Mouse (Mus musculus) thymus, postnatal 4 days (tissue): ENCODE results near the gene Gm867.

Source experiments
- DNase-seq: peaks from one replicate; pipeline ENCODE4 v3.0.0; 2021

Gene Gm867

DNA sequence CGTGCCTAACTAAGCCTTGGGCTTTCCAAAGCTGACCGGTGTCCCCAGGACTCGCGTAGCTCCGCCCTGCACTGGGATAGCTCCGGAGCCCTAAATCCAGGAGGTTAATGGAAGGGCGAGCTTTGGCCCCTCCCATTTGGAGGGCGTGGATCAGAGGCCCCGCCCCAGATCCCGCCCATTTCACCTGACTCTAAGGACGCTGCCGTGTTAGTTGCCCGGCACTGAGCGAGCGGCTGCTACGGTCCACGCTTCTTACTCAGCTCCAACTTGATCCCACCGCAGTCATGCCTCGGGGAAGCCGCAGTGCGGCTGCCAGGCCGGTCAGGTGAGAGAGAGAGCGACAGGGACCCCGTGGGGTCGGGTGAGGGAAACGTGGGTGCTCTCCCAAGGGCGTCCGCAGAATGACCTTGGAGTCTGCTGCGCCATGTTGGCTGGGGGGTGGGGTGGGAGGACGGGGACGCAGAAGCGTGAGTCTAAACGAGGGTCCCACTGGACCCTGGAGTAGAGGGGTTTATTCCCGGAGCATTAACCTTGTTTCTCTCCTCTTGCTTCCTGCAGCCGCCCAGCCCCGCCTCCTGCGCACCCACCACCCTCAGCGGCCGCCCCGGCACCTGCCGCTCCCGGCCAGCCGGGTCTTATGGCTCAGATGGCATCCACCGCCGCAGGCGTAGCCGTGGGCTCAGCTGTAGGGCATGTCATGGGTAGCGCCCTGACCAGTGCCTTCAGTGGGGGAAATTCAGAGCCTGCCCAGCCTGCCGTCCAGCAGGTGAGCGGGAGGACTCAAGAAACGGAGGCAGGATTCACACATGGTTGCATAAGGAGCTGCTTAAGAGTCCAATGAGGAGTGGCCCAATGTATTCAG is 4.6 kb downstream of the Gm867 start, which contains the start of gene Mmp11:
TSS of gene Mmp11 (minus strand) at position 817 of the 862 bp plus-strand sequence.
- DNase-seq = peak; percentile 78

DNA sequence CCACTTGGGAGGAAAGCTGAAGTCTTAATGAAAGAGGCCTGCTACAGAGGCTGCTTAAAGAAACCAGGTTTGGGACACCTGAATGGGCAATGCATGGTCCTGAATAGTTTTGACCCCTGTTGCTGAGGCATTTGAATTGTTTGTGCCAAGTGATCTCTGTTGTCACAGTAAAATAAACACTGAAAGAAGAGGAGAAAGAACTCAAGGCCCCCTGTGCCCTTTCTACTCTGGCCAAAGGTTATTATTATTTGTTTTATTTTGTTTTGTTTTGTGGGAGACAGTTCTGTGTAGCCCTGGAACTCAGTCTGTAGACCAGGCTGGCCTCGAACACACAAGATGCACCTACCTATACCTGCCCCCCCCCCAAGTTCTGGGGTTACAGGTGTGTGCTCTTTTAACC is 5.5 kb downstream of the Gm867 start:
- no peak for DNase-seq

DNA sequence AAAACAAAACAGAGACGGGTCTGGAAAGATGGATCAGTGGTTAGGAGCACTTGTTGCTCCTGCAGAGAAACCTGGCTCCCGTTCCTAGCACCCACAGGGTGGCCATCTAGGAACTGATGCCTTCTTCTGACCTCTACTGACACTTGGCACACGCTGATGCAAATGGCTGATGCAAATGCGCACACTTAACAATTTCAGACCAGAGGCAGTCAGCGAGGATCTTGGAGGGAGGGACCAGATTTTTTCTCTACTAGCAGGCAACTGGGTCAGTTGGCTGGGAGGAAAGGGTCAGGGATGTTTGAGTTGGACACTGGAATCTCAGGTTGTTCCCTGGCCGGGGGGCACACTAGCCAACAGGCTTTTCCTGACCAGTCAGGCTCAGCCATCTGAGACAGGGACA is 7.6 kb downstream of the Gm867 start, which contains the start of gene Chchd10:
TSS of gene Chchd10 (plus strand) at position 240 of the 400 bp plus-strand sequence.
- DNase-seq = no peak

DNA sequence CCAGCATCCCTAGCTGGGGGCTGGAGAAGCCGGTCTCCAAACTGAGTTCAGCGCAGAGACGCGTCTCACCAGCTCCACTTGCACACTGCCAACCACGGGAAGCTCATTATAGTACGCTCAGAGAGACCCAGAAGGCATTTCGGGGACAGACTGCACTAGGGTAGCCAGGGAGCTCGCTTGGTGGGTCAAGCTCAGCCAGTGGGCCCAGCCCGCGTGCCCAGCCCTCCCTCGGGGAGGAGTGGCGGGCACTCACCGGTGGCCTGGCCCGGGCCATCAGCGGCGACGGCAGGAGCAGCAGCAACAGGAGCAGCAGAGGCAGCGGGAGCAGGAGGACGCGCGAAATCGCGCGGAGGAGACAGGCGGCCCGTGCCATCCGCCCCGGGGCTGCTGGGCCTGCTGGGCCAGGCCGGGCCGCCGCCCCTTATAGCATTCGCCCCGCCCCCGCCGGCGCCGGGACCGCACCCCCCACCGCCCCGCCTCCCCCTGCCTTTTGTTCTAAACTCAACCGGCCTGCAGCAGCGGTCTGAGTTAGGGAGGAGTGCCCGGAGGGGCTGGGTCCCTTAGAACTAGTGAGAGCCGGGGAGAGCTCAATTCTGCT is 8.3 kb downstream of the Gm867 start:
- peak; percentile 70 for DNase-seq

DNA sequence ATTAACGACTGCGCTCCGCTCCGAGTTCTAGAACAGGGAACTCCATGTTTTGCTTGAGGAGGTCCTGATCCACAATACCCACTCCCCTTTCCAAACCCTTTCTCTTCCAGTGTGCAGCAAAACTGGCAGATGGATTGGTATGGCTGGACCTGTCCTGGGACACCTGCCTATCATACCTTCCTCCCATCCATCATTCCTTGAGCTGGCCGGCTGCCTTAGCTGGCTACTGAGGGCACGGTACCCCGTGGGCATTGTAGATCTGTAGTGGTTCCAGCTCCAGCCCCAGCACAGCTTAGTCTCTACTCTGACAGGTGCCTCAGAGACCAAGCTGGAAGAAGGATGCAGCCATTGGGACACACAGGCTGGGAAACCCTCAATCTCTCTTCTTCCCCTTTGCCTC is 9.2 kb downstream of the Gm867 start:
- DNase-seq = no peak

DNA sequence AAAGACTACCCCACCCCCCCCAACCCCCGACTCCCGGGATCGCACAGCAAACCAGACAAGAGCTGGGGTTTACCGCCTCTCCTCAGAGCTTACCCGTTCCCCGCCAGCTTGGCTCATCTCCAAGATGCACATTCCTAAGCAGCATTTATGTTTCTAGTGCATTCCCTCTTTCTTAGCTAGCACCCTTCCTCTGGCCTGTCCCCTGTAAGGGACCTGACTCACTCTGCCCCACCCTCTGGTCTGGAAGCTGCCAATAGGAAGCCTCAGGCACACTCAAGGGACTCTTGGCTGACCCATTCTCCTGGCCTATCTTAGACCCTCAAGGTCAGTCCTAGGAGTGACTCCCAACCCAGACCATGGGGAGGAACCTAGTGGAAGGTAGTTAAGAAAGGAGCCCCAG is 10.2 kb downstream of the Gm867 start:
- no peak for DNase-seq

DNA sequence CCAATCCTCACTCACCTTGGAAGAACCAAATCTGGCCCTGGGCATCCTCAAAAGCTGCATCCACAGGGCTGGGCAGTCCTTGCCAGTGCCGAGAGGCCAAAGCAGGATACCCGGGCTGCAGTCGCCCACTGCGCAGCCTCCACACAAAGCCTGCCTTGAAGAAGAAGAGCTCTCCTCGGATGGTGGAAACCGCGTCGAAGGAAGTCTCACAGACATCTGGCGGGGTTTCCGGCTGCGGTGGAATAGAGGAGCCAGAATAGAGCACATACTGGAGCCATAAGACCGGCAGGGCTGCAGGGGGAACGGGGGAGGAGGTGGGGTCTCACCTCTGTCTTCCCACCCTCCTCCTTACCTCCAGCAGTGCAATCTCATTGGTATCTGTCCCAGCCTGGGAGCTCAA is 14.1 kb downstream of the Gm867 start:
- DNase-seq = peak; percentile 50

DNA sequence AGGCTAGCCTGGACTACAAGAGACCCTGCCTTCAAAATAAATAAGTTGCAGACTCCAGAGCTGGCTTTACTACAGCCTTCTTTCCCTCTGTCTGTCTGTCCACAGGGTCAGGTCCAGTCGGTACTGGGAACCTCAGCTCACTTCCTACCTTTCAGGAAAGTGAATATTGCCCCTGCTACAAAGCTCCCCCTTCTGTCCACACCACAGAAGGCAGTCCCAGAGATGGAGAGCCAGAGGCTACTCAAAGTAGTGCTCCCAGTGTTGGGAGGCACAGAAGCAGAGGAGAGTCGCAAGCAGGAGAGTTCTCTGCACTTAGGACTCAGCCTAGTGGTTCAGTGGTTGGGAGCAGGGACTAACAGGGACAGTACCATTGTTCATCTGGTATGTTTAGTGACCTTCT is 16.1 kb downstream of the Gm867 start:
- DNase-seq = no peak

DNA sequence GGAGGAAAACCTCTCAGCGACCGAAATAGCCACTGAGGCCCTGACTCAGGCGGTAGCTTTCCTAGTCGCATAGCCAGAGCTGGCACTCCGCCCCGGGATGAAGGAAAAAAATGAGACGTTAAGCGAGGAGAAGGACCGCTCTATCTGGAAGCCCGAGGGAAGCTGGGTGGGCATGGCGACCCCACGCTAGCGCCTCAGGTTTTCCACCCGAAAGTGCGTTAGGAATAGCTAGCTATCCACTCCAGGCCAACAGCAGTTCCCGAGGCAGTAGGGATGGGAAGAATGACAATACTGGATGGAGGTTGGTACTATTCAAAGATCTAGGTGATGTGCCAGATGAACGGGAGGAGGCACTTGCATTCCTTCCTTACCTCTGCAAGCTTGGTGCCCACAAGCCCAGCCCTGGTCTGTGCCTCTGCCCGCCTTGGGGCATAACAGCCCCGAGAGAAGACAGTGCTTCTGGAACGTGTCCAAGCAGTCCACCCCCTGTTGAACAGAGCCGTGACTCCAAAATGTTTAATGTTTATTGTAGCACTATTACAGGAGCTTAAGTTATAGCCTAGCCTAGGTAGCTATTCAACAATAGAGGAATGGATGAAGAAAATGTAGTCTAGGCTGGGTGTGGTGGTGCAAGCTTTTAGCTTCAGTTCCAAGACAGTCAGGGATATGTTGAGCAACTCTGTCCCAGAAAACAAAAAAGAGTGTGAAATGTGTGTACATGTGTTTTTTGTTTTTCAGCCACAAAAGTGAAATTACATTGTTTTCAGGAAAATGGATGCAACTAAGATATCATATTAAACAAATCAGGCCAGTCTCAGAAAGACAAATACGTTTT is 18.5 kb downstream of the Gm867 start:
- DNase-seq = peak; percentile 48

DNA sequence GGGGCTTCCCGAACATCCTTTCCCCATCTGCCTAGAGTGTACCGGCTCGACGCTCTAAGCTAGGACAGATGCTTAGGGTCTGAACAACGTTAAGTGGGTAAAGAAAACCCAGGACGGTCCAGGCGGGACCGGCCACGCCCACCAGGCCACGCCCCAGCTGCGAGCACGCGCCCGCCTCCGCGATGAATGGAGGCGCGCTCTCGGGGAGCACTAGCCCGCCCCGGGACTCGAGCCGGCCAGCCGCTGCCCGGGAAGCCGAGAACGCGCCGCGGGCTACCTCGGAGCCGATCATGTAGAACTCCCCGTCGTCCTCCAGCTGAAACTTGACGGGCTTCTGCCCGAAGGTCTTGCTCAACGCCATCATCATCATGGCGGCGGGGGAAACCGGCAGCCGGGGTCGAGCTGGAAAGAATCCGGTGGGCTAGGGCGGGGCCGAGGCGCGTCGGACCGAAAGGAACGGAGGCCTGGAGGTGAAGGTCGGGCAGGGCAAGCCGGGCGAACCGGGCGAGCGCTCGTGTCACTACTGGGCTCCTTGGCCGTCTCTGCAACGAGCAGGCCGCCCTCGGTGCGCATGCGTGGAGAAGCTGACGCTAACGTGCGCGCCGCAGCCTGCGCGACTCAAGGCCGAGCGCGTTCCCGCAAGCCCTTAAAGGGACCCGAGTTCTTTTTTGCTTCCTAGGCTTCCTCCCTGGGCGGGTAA is 19.3 kb downstream of the Gm867 start, which contains the start of gene Smarcb1:
TSS of gene Smarcb1 (minus strand) at position 592 of the 700 bp plus-strand sequence.
- peak; percentile 97 for DNase-seq

DNA sequence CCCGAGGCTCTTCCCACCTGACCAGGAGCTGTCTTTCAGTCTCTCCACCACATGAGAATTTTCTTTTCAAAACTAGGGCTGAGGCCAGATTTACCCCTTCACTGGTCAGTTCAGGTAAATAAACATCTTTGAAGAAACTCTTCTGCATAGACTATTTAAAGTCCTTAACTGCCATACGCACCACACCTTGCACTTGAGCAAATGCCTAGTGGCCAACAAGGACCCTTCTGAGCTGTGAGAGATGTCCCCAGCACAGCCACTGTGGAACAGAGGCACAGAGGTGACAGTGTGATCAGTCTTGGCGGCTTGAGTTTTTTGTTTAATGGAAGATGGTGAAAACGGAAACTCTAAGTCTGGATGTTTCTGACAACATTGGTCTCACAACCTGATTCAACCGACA is 21.4 kb downstream of the Gm867 start:
- DNase-seq = no peak

DNA sequence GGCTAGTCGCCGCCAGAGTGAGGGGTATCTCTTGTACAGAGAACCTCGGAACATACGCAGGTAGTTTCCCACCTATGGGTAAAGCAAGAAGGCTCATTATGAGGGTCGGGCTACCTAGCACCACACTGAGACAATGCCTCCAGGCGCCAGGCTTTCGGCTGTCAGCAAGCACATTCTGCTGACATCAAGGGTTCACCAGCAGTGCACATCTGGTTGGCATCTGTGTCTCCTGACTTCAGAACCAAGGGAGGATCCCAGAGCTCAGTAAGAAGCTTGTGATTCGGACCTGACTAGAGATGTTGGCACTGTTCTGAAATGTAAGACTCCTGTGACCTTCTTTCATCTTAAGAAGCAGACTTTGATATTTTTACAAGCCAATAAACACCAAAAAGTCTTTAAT is 23.6 kb downstream of the Gm867 start:
- DNase-seq = no peak

DNA sequence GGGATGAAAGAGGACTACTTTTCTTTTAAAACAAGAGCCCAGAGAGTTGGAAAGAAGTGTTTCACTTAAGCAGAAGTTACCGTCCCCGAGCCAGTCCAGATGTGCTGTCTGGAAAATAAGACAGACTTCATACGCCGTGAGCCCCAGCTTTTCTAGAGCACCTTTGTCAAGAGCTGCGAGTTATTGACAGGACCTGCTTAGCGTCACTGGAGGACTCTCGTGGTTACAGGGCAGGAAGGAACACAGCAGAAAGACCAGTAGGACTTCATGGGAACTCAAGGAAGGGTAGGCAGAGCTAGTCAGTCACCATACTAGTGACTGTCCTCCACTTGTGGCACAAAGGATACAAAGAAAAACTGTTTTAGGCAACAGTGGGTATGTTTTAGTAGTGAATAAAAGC is 24.9 kb downstream of the Gm867 start:
- DNase-seq = no peak

DNA sequence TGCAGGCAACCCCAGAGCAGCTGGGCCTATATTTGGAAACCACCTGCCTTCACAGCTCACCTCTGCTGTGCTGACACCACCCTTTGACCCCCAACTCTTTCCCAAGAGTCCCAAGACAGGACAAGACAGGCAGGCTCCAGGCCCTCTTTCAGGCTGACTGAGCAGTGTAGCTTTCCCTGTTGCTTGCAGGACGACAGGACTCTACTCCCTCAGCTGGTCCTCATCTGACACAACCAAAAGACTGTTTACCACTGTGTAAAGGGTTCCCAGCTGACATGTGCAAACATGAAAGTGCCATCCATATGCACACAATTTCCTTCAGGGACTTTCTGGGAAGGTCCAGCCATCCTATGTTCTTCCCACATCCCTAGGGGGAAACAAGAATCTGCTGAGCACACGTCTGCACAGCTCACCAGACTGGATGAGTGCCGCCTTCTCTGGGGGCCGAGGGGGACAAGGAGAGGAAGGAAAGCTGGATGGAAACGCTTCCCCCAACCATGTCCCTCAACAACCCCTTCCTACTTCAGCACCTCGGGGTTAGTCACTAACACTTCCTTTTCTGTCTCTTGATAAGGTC is 27.4 kb downstream of the Gm867 start:
- DNase-seq = no peak

DNA sequence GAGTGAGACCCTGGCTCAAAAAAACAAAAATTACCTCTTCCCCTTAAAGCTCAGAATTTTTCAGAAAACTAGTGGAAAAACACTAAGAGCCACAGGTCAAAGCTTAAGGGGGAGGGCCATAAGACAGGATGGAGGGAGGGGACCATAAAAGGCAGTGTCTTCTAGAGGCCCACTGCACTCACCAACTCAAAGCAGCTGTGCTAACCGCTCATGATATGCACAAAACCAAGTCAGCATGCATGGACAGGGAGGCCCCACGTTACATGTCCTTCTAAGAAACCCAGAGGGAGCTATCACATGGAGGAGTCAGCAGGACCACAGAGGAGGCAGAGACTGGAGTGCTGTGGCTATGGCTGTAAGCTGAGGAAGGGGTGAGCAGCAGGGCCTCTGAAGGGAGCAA is 29.8 kb downstream of the Gm867 start:
- no peak for DNase-seq

DNA sequence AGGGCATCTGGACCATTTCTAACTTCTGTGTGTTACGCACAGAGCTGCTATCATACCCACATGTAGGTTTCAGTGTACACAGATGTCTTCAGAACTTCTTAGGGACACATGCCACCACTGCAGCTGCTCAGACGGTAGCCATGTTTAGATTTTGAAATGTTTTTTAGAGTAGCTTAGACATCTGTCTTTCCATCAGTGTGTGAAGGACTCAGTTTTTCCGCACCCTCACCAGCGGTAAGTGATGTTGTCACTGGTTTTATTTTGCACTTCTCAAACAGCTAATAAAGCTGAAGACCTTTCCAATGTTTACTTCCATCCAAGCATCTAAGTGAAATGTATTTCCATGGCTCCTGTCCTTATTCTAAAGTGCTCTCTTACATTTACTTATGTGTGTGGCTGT is 33.6 kb downstream of the Gm867 start:
- no peak for DNase-seq

DNA sequence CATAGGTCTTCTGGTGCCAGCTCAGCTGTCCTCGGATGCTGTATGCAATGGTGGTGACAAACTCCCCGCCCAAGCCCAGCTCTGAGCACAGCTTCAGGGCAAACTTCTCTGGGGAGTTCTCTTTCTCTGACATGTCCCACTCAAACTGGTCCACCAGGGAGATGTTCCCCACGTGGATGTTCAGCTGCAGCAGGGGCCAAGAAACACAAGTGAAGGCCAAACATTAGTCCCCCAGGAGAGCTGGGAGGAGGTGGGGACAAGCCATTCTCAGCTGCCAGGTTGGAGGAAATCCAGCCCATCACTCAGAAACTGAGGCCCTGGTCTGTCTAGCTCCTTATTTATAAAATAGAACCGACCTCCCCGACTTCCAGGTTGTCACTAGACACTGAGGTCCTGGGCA is 36.1 kb downstream of the Gm867 start:
- DNase-seq = no peak

DNA sequence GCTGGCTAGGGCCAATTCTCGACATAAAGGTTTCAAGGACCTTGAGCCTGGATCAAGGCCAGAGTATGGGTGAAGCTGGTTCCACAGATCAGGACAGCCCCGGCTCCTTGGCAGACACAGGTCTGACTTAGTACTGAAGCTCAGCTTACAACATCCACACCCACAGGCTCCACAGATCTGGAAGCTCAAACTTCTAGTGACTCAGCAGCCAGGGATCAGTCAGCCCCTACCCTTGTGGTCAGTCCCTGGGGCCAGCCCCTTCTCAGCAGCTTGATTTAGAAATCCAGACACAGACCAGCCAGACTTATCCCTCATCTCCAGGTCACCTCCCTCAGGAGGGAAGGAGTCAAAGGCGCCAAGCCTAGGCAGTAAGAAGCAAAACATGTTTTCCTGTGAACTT is 41.6 kb downstream of the Gm867 start:
- no peak for DNase-seq

DNA sequence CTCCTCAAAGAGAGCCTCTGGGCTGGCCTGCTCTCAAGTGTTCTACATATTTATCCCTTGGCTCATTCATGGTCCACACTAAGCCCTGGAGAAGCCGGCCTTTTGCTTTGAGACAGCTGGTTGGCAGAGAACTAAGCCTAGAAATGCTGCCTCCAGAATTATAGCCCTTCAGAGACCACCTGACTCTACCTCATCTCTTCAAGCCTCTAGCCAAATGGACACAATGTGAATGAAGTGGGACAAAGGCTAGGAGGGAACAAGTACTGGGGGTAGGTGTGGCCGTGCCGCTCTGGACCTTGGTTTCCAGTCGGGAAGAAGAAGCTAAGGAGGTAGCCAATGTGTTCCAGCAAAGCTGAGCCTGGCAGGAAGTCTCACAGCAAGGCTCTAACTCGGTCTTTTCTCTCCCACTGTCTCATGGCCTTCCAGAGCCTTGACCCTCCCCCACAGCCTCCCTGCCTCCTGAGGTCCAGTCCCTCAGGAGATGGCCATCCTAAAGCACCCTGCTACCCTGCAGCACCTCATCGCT is 42.4 kb downstream of the Gm867 start:
- no peak for DNase-seq

DNA sequence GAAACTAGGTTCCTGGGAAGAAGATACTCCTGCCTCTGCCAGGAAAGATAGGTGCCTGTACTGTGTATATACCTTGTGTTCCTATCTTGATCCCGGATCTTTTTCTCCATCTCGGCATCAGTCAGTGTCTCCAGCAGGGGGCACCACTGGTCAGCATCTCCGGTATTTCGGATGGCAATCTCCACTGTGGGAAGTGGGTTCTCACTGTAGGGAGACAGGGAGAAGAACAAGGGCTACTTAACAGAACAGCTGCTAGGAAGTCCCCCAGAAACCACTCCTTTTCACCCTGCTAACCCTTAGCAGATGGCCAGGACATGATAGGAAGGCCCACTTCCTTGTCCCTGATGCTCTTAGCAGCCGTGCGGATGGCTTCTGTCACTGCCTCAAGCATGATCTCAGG is 43.1 kb downstream of the Gm867 start:
- DNase-seq = peak; percentile 68

DNA sequence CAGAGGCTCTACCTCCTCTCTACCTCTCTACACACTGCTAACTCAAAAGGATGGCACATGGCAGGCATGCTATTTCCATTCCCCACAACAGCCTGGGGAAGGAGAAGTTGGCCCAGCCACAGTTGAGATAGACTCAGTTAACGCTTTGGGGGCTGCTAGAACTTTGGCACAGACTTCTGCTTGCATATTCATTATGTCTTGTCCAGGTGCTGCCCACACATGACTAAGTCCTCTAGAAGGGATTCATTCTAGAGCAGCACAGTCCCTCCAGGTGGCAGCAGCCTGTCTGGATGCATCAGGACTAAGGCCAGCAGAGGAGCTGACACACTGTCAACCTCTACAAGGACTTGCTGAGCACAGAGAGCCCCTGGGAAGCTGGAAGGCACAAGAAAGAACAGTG is 44.3 kb downstream of the Gm867 start:
- DNase-seq = no peak

DNA sequence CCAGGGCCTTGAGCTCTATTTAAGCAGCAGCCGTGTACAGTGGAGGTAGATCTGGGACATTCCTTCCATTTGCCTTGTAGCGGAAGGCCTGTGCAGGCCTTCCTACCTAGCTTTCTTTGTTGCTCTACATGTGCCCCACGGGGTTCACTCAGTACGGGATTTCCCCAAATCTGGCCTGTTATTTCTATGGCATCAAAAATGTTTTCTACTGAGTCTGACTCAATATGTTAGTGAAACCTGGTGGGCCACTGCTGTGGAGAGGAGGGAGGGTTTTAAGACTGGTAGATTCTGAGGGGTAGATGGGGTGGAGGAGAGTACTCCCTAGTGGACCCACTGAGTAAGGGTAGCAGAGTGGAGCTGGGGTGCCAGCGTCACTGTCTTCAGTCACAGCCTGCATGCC is 44.7 kb downstream of the Gm867 start:
- DNase-seq = no peak
